Mouse (Mus musculus): ENCODE measurements around the gene Taf10.

The Taf10 gene

GRCm38 (mm10) chr7:105743926-105744590 is at the start of gene Taf10:
Gene Taf10, minus strand, starts transcription at chr7:105744361.
- peak; percentile 89 to 92 for DNase-seq

DNA sequence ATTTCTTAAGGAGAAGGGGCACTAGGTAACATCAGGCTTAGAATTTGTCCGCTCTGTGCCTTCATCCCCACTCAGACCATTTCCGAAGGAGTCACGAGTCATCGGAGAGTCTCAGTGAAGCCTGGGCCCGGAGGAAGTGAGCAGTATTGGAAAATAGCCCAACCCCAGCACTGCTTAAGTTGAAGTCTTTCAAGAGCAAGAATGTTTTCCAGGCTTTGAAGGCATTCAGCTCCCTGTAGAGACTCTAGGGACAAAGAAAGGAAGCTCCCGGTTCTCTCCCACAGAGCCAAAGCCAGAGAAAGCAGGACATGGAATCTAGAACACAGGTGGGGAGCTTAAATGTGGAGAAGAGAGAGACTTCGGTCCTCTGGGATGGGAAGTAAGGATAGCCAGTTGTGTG is 49.5 kb upstream of the Taf10 start:
- DNase-seq = no peak

DNA sequence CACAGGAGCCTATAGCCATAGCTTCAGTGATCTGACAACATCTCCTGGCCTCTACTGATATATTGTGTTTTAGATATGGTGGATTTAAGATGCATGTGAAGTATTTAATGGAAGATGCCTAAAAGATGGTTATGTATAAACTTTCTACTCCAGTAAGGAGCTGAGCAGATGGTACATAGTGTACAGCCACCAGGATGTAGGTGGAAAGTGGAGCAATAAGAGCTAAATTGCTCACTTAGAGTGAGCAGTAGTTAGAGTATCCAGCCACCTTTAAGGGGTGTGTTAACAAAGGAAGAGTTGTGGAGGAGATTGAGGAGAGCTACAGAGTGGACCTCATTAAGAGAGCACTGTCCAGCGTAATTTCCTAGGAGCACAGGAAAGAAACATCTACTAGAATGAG is 47.0 kb upstream of the Taf10 start:
- no peak for DNase-seq

- DNase-seq = peak; percentile 21 to 42
Measured at GRCm38 (mm10) chr7:105787285-105788140, 43.4 kb upstream of the Taf10 start, which contains the start of gene Dchs1. Gene Dchs1, minus strand, starts transcription at chr7:105787654.

GRCm38 (mm10) chr7:105786506-105787284 is 42.5 kb upstream of the Taf10 start:
- peak in 1 of 2 experiments; percentile 24 for DNase-seq

DNA sequence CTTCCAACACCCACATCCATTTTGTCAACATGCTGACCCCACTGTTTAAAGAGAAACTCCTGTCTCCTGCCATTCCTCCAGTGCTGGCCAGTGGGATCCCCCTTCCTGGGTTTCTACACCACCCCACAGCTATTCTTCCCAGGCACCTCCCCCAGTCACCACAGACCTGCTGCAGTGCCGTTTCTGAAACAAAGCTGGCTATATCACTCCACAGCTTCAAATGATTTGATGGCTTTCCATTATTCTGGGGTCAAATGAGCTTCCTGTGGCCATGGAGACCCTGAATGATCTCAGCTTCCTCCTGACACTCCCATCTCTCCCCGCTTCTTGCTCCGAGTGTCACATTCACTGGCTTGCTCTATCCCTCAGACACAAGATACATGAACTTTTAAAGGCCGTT is 40.4 kb upstream of the Taf10 start:
- DNase-seq = no peak

GRCm38 (mm10) chr7:105783861-105784260 is 39.7 kb upstream of the Taf10 start:
- DNase-seq = no peak

- no peak for DNase-seq
Measured at GRCm38 (mm10) chr7:105778553-105779265, 34.5 kb upstream of the Taf10 start.

DNA sequence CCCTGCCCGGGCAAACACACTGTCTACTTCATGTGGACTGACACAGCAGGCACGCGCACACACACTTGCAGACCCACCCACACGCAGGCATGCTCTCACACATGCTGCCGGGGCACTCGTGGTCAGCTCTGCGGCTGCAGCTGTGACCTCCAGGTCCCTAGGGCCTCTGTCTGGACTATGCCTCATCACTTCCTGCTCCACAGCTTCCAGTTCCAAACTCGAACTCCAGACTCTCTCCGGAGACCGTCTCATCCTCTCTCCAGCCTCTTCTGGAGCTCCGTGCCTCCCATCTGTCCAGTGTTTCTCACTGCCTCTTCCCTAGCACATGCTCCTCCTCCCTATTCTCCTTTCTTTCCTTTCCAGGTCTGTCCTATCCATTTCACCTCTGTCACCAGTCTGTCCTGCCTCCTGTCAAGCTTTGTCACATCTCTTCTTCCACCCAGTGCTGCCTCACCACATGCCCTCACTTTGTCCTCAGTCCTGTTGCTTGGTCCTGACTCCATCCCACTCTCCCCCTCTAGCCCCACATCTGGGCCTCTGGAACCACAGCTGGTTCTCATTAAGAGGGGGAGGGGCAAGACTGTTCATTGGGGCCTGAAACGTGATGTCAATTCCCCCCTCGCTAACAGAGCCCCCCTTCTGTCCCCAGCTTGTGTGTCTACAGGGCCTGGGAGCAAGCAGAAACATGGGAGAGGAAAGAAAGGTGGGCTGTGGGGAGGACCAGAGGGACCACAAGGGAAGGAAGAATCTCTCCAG is 33.8 kb upstream of the Taf10 start:
- no peak for DNase-seq

GRCm38 (mm10) chr7:105777316-105777715 is 33.2 kb upstream of the Taf10 start:
- DNase-seq = no peak

- DNase-seq = no peak
Measured at GRCm38 (mm10) chr7:105776026-105776425, 31.9 kb upstream of the Taf10 start.

DNA sequence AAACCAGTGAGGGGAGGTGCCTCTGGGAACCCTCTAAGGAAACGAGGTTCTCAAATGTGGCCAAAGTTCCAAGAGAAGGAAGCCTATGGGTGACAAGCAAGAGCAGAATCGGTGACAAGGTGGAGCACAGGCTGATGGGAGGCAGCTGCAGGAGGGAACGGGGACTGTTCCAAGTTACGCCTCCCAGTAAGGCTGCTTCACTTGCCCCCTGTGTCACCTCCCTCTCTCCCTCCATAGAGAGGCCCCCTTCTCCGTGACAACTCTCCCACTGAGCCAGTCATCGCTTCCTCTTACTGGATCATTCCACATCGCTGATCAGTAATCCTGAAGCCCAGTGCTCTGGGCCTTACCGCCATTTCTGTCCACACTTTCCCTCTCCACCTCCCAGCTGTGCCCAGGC is 30.5 kb upstream of the Taf10 start:
- no peak for DNase-seq

- DNase-seq = peak in 1 of 2 experiments; percentile 27
Measured at GRCm38 (mm10) chr7:105773041-105773440, 28.9 kb upstream of the Taf10 start.

DNA sequence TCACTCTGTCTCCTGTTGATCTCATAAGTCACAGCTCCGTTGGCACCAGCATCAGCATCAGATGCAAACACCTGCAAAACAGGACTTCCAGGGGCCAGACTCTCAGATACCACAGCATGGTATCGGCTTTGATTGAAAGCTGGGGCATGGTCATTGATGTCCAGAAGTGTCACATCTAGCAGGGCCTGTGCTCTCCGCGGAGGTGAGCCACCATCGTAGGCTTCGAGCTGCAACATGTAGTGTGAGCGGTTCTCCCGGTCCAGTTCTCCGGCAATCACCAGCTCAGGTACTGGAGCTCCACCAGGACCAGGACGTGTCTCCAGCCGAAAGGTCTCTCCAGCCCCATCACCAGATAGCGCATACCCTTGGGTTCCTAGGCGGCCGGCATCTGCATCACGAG is 28.2 kb upstream of the Taf10 start:
- no peak for DNase-seq

DNA sequence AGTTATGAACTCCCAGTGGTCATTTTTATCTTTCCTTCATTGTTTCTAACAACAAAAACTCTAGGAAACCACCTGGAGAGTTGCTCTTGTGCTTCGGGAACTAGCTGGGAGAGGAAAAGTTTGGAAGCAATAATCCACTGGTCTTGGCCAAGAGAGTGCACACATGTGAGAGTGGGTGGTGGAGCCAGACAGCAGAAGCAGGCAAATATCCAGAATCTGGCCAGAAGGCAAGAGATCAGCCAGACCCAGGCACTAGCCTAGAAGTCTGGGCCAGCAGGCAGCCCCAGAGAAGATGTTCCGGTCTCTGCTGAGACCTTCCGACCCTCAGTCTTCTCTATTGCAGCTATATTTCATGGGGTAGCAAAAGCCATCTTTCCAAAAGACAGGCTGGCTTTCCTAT is 25.8 kb upstream of the Taf10 start:
- no peak for DNase-seq

DNA sequence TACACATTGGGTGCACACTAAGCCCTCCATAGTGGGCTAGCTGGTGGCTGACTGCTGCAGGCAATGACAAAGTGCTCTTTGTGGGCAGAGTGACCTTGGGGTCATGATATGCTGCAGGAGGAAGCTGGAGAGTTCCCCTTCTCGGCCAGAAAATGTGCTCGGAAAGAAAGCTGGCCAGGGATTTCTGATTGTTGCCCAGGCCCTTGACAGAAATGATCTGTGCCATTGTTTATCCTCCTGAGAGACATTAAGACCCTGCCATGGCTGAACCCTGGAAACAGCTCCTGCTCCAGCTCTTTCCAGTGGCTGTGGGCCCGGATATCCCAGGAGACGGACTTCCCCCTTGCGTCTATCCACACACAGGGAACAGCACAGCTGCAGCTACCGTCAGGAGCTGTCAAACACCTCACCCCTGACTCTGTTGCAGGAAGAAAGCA is 23.6 kb upstream of the Taf10 start:
- no peak for DNase-seq

DNA sequence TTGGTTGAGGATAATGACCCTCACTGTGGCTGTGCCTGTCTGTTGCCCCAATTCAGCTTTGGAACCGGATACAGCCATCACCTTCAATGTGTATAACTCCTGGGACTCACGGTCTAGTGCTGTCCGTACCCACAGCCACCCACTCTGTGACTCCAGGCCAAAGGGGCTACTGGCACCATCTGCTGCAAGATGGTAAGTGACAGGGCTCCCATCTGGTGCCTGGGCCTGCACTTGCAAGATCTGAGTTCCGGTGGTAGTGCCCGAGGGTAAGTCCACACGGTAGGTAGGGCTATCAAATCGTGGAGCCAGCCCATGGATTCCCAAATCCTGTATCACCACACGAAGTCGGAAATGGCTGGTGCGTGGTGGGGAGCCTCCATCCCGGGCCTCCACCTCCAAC is 20.2 kb upstream of the Taf10 start:
- DNase-seq = no peak

- no peak for DNase-seq
Measured at GRCm38 (mm10) chr7:105762517-105763270, 18.5 kb upstream of the Taf10 start.

GRCm38 (mm10) chr7:105761813-105762484 is 17.8 kb upstream of the Taf10 start:
- no peak for DNase-seq

- DNase-seq = no peak
Measured at GRCm38 (mm10) chr7:105753281-105753680, 9.1 kb upstream of the Taf10 start.

All from cerebellum, postnatal 25 days (tissue).